In genomic region chr5:103522371-103522770, GRCm38 (mm10) we compare ENCODE assay signal across 32 mouse cellular contexts.
A peak's percentile ranks its signal among the peaks of the same experiment; 100 is the strongest.
DNase-seq lines count a peak whose midpoint lies in the region; ATAC-seq and TF ChIP-seq lines count a peak whose summit lies in the region.
"Had no signal": no experiment of that assay in that cellular context is flagged by ENCODE, and none has a peak within 500 bp of the region (broad histone marks: within the 10 kb centered on the region; RNA-seq: fewer than 3 reads in every experiment).

No protein-coding gene starts in this region.

- no peaks in the 10 kb centered on the region for H3K9me3 ChIP-seq in kidney, embryonic 16.5 days (ENCODE audit: low read length)
- H3K9me3 ChIP-seq in ES-E14 (ENCODE audit: control insufficient read depth, insufficient read depth, low read depth, low read length) = no peaks in the 10 kb centered on the region
- H3K9me3 ChIP-seq in midbrain, embryonic 10.5 days (replicated peaks) = no peaks in the 10 kb centered on the region
- H3K9me3 ChIP-seq: forebrain, embryonic 13.5 days; hindbrain, embryonic 15.5 days; limb, embryonic 10.5 days; limb, embryonic 15.5 days had no signal

- no peak for TF ChIP-seq CTCF in kidney, adult 2 months (conservative IDR thresholded peaks at IDR 0.05; ENCODE audit: insufficient read depth, insufficient read length, low read depth, low read length)

- H3K4me1 ChIP-seq in kidney, adult 2 months (ENCODE audit: control insufficient read depth, insufficient read depth, low read length) = peaks cover 5% of the 10 kb centered on the region; the same call in 1 of the 2 replicates
- peaks cover 6% of the 10 kb centered on the region; the same call in 1 of the 2 replicates for H3K4me1 ChIP-seq in kidney, embryonic 16.5 days (ENCODE audit: insufficient read depth, low read length)
- no peaks in the 10 kb centered on the region for H3K4me1 ChIP-seq in ES-E14 (ENCODE audit: control insufficient read depth in 2 of 2, insufficient read depth in 2 of 2, low read length in 2 of 2, poor library complexity in 1 of 2)
- H3K4me1 ChIP-seq in midbrain, embryonic 10.5 days = 0 out of 2 replicates have a peak, but pooled peaks cover 3% of the 10 kb centered on the region
- H3K4me1 ChIP-seq: hindbrain, embryonic 15.5 days; limb, embryonic 15.5 days had no signal

- TF ChIP-seq POLR2A in kidney, adult 2 months (IDR thresholded peaks at IDR 0.05; ENCODE audit: low read depth, low read length) = no peak

- no peak overlapping the region for H3K4me3 ChIP-seq in kidney, adult 2 months (ENCODE audit: insufficient read depth, low read depth, low read length)
- H3K4me3 ChIP-seq in kidney, embryonic 16.5 days (ENCODE audit: low read length) = no peak overlapping the region
- H3K4me3 ChIP-seq in ES-E14 (ENCODE audit: insufficient read depth in 1 of 2, low read depth in 1 of 2, low read length in 2 of 2, poor library complexity in 1 of 2, severe bottlenecking in 1 of 2) = no peak overlapping the region
- no peak overlapping the region for H3K4me3 ChIP-seq in midbrain, embryonic 10.5 days
- H3K4me3 ChIP-seq: forebrain, embryonic 13.5 days; hindbrain, embryonic 15.5 days; limb, embryonic 10.5 days; limb, embryonic 15.5 days had no signal

- DNase-seq in kidney, adult 2 months = peak; percentile 28
- peak; percentile 9 for DNase-seq in ES-E14 (ENCODE audit: low read depth, low spot score)
- peak; percentile 67 for DNase-seq in embryo, embryonic 10 days (ENCODE audit: low spot score)
- peak; percentile 81 for DNase-seq in yolk sac, embryonic 10.5 days (ENCODE audit: low spot score)
- no peak for DNase-seq in midbrain, embryonic 10.5 days (ENCODE audit: low spot score)
- no peak for DNase-seq in spleen, postnatal 14 days (ENCODE audit: low spot score in 2 of 2)
- DNase-seq: adrenal gland, postnatal 14 days; cerebellum, adult 11 months; cerebellum, adult 9-10 months; cerebellum, postnatal 36 days; gastrocnemius, postnatal 10 days; heart, postnatal 14 days; kidney, adult 11 months; kidney, postnatal 4 days; layer of hippocampus, postnatal 36 days; lung, adult 2 months; lung, postnatal 10 days; midbrain, embryonic 14.5 days; right cerebral cortex, adult 18-20 months; spleen, adult 18-20 months; thymus, adult 2 months; thymus, postnatal 36 days had no signal

- no peak overlapping the region for H3K27ac ChIP-seq in kidney, adult 2 months (ENCODE audit: insufficient read depth, low read depth, low read length)
- no peak overlapping the region for H3K27ac ChIP-seq in kidney, embryonic 16.5 days (ENCODE audit: low read length)
- no peak overlapping the region for H3K27ac ChIP-seq in ES-E14 (ENCODE audit: insufficient read depth, low read depth, low read length, poor library complexity, severe bottlenecking)
- H3K27ac ChIP-seq in midbrain, embryonic 10.5 days (replicated peaks) = no peak overlapping the region
- H3K27ac ChIP-seq: forebrain, embryonic 13.5 days; hindbrain, embryonic 15.5 days; limb, embryonic 10.5 days; limb, embryonic 15.5 days; liver, embryonic 14.5 days; macrophage; stomach, postnatal 0 days had no signal

- ATAC-seq in kidney, embryonic 16.5 days (ENCODE audit: low FRiP score, low TSS enrichment) = no peak
- ATAC-seq: CD4-positive, CD25-positive, alpha-beta regulatory T cell, adult 4 months; forebrain, embryonic 13.5 days; inflammation-experienced regulatory T-cells, adult 6 months had no signal

- no peaks in the 10 kb centered on the region; the same call in 1 of the 2 replicates for H3K36me3 ChIP-seq in kidney, adult 2 months (ENCODE audit: control insufficient read depth, insufficient read depth, low read length)
- H3K36me3 ChIP-seq in kidney, embryonic 16.5 days (ENCODE audit: insufficient read depth, low read length) = peaks cover 13% of the 10 kb centered on the region; the same call in 1 of the 2 replicates
- H3K36me3 ChIP-seq in ES-E14 (ENCODE audit: control insufficient read depth, insufficient read depth, low read length, poor library complexity, severe bottlenecking) = peaks cover 5% of the 10 kb centered on the region
- H3K36me3 ChIP-seq in midbrain, embryonic 10.5 days = peaks cover 63% of the 10 kb centered on the region
- H3K36me3 ChIP-seq: hindbrain, embryonic 15.5 days had no signal

- in situ Hi-C loops in ES-E14 (cut with MboI; ENCODE audit: low sequenced_read_pairs in 2 of 2, unreplicated experiment in 2 of 2) = no loop called here

- WGBS in kidney, adult 2 months = 25% methylated on average over 3 of the region's 3 CpGs
- WGBS in kidney, embryonic 16.5 days = 37% methylated on average over 3 of the region's 3 CpGs
- 51% methylated on average over 3 of the region's 3 CpGs for WGBS in midbrain, embryonic 10.5 days

- H3K27me3 ChIP-seq in kidney, adult 2 months (replicated peaks; ENCODE audit: control insufficient read depth, insufficient read depth, low read length) = no peaks in the 10 kb centered on the region
- H3K27me3 ChIP-seq in kidney, embryonic 16.5 days (ENCODE audit: insufficient read depth, low read length) = no peaks in the 10 kb centered on the region
- no peaks in the 10 kb centered on the region for H3K27me3 ChIP-seq in midbrain, embryonic 10.5 days (ENCODE audit: low read depth, poor library complexity, severe bottlenecking)
- H3K27me3 ChIP-seq: forebrain, embryonic 13.5 days; hindbrain, embryonic 15.5 days; limb, embryonic 15.5 days had no signal

- H3K9ac ChIP-seq in kidney, embryonic 16.5 days (replicated peaks; ENCODE audit: low read length) = no peak overlapping the region
- H3K9ac ChIP-seq in ES-E14 (ENCODE audit: insufficient read depth, low read depth, low read length, poor library complexity, severe bottlenecking) = no peak overlapping the region
- H3K9ac ChIP-seq: forebrain, embryonic 13.5 days; hindbrain, embryonic 15.5 days; limb, embryonic 15.5 days; liver, embryonic 14.5 days had no signal

- H3K4me2 ChIP-seq in kidney, embryonic 16.5 days (replicated peaks; ENCODE audit: low read depth, low read length) = no peak overlapping the region
- H3K4me2 ChIP-seq: forebrain, embryonic 13.5 days; hindbrain, embryonic 15.5 days; limb, embryonic 15.5 days had no signal

TF ChIP-seq in ES-E14, 5 proteins besides CTCF, POLR2A, EP300 and RAD21:
- TF ChIP-seq CHD2 (IDR thresholded peaks at IDR 0.05; ENCODE audit: low read depth, low read length) (no peak), ZNF384 (IDR thresholded peaks at IDR 0.05; ENCODE audit: low read depth, low read length) (no peak), ZC3H11A (IDR thresholded peaks at IDR 0.05; ENCODE audit: borderline replicate concordance, low read depth, low read length) (no peak), HCFC1 (IDR thresholded peaks at IDR 0.05; ENCODE audit: borderline replicate concordance, insufficient read depth, low read length) (no peak), MAFK (IDR thresholded peaks at IDR 0.05; ENCODE audit: insufficient read depth, low read depth, low read length) (no peak)

Comparison
In these comparisons a context has a peak if more than half of its experiments do, and no peak if none do; other contexts are left out.
1. DNase-seq: peak in kidney, adult 2 months (single experiment), ES-E14 (single experiment), embryo, embryonic 10 days (single experiment) and yolk sac, embryonic 10.5 days (single experiment); none in midbrain, embryonic 10.5 days (single experiment) and spleen, postnatal 14 days (0 of 2).